Mouse (Mus musculus) left cerebral cortex, adult 8-10 months (tissue): ENCODE measurements around the gene Chmp6. TPM values are rescaled to one million over a fixed set of nuclear protein-coding genes. Genes with fewer than 3 reads are reported as not detected.

ENCODE experiments used
- DNase-seq, 2 experiments: peaks; one replicate each; pipeline ENCODE4 v3.0.0; 2022; ENCODE audit warnings: low spot score in 2 of 2
- total RNA-seq, 4 experiments: library from RNA; stranded (reverse); gene quantifications; 2 replicates each; pipeline ENCODE4 v1.2.4; 2022

Gene Chmp6
- total RNA-seq, result 10 to 100 TPM; 39.5 to 43.1 (median 41.9) TPM

DNA sequence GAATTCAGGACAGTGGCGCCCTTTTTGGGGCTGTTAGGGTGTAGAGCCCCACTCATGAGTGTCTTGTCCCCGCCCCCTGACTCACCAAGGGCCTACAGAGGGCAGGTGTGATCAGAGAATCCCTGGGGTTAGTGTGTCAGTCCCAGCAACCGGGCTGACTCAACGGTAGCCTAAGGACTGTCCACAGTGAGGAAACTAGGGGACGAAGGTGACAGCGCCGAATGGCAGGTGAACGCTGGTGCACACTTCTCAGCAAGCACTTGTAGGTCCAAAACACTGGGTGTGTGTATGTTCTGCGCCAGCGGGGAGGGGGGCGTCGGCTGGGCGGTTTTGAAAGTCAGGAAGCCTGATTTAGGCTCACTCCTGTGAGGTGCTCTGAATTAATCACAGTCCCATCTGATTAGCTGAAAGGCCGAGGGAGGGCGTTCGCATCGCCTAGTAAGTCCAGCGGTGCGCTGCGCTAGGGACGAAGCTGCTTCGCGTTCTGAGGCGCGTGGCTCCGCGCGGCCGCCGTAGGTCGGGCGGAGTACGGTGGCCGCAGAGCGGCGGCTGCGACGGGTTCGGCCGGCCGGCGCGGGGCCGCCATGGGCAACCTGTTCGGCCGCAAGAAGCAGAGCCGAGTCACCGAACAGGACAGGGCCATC is at the start of gene Chmp6:
Gene Chmp6, plus strand, starts transcription at position 151 of the 644 bp plus-strand sequence.
- DNase-seq, result peak; percentile 80 to 96

DNA sequence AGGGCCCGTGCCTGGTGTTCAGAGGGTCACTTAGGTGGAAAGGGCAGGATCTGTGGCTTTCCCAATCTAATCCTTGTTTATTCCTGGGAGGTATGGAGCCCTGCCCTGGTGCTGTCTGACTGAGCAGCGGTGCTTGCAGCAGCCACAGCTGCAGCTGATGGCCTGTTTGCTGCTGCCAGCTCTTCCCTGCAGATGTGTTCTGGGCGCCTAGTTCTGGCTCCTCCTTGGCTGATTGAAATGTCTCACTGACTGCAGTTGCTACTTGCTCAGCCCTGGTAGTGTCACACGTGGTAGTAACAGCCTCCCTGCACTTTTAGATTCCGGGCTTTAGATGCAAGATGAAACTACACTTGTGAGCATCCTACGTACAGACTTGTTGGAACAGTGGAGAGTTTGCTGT is 46.4 kb upstream of the Chmp6 start:
- no peak for DNase-seq

DNA sequence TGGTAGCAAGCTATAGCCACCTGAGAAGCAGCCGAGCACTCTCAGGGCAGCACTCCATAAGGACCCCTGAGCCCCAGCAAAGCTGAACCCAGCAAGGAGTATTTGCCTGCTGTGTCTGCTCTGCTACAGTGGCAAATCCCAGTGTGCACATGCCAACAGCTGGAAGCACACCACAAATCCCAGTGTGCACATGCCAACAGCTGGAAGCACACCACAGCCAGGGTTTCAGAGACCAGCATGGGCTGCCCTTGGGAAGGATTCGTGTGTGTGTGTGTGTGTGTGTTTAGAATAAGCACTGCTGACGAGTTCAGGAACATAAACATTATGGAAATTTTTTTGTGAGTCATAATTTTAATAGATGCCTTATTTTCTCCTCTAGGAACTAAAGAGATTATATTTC is 45.1 kb upstream of the Chmp6 start:
- DNase-seq, result no peak

DNA sequence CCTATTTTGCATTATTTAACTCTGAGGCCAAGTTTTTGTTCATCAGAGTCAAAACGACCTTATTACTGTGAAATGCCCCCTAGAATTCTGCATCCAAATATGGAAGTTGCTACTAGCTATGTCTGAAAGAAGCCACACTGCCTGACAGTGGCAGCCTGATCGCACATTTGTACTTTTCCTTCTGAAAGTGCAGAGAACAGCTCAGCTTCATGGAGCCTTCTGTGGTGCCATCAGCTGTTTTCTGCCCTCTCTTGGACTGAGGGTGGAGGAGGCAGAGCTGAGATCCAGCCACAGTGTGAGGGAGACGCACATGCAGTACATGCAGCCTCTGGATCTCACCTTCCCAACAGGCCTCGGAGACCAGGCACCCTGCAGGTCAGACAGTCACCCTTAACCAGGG is 44.7 kb upstream of the Chmp6 start:
- no peak for DNase-seq

DNA sequence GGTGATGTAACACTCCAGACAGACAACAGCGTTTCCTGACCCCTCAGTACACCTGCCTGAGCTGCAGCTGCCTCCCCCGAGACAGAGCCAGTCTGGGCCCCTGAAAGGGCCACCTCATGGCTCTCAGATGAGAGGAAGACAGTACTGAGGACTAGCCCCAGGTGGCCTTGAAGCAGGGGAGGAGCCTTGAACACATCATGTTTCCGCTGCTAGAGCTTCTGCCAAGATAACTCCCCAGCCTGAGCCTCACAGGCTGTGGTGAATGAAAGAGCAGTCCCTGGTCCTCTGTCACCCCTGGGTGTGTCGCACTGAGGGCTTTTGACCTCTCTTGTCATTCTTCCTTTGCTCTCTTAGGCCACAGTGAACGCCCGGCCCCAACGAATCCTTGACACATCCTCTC is 42.1 kb upstream of the Chmp6 start:
- no peak for DNase-seq

DNA sequence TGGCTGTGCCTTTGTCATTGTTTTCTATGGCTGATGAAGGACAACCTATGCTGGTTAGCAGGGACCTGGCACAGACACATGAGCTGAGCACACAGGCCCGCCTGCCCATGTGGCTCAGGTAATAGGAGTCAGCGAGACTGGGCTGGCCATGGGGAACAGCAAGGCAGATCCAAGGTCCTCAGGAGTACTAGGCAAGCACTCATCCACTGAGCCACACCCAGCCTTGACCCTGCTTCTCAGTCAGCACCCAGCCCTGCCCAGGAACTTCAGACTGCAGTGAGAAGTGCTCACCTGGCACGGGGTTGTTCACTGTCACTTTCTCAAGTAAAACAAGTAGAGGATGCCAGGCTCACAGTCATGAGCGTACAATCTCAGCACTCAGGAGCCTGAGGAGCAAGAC is 39.6 kb upstream of the Chmp6 start:
- DNase-seq, result no peak

DNA sequence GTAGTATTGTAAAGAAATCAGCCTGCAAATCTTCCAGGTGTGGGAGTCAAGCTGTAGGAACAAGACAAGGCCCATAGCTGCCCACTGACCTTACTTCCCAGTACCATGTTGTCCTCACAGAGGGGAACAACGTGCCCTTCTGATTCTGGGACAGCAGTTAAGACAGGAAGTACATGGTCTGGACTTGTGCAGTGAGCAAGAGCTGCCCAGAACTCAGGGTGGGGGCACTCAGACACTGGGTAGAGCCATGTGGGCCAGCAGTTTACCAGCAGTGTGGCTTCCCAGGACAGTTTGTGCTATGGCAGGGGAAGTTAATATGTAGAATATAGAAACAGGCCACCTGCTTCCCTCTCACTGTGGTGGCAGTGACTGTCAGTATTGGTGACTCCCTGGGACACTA is 38.4 kb upstream of the Chmp6 start:
- no peak for DNase-seq

DNA sequence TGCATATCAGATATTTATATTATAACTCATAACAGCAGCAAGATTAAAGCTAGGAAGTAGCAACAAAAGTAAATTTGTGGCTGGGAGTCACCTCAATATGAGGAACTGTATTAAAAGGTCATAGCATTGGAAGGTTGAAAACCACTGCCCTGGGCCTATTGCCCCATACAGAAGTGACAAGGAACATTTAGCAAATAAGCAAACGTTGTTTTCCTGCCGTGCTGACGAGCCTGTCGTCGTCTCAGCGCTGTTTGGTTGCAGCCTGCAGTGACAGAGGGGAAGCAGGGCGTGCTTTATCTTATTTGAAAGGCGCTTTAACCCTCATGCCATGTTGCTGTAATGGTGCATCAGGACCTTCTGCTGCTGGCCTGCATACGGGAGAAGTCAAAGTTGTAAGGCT is 37.6 kb upstream of the Chmp6 start:
- DNase-seq, result no peak

DNA sequence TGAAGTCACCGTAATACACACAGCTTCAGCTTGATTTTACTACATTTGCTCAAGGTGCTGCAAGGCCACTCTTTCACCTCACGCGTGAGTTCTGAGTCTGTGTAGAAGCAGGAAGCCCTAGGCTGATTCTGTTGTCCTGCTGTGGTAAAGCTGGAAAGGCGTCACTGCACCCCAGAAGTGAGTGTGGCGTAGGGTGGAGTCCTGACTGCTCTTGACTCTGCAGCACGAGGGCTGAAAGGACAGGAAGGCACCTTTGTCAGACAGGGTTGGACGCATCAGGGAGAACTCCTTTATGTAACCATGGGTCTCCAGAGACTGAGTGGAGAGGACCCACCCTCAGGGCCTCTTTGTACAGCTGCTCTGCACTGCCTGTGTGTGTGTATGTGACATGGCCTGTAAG is 36.1 kb upstream of the Chmp6 start:
- no peak for DNase-seq

DNA sequence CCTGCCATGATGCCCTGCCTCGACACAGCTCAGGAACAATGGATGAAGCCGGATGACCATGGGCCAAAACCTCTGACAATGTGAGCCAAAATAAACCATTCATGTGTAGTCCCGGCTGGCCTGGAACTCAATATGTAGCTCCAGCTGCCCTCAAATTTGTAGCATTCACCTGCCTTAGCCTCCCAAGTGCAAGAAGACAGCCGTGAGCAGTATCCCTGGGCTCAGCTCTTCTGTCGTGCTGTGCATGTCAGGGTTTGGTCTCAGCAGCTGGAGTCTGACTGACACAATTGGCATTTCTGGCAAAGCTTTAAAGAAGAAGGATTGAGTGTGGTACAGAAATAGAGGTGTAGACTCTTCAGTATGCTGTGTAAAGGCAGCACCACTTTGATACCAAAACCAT is 33.7 kb upstream of the Chmp6 start:
- no peak for DNase-seq

DNA sequence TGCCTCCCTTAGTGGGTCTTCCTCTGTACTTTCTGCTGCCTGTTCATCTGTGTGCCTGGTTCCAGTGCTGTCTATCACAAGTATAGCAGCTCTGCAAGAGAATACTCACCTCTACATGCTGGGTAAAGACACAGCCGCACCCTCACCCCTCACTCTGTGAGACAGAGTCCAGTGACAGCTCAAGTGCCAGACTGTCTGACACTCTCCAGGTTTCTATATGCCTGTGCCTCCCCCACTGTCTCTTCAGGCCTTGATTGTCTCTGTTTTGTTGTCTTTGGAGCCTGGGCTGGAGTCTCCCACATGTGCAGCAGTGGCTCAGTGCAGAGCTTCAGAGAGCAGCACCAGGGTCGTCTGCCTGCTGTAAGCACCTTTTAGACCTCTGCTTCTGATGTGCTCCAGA is 29.6 kb upstream of the Chmp6 start:
- DNase-seq, result no peak

DNA sequence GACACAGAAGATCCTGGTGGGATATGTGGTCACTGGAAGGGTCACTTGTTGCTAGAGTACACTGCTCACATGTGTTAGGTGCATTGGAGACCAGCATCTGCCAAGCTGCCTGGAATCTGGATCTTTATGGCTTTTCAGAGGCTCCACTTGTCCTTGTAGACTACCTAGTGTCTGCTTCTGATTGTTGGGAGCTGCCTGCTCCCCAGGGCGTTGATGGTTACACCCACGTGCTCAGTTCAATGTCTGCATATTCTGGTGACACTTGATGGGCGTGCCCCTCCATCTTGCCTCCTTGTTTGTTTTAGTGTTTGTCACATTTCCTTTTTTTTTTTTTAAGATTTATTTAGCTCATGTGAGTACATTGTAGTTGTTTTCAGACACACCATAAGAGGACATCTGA is 23.3 kb upstream of the Chmp6 start:
- no peak for DNase-seq

DNA sequence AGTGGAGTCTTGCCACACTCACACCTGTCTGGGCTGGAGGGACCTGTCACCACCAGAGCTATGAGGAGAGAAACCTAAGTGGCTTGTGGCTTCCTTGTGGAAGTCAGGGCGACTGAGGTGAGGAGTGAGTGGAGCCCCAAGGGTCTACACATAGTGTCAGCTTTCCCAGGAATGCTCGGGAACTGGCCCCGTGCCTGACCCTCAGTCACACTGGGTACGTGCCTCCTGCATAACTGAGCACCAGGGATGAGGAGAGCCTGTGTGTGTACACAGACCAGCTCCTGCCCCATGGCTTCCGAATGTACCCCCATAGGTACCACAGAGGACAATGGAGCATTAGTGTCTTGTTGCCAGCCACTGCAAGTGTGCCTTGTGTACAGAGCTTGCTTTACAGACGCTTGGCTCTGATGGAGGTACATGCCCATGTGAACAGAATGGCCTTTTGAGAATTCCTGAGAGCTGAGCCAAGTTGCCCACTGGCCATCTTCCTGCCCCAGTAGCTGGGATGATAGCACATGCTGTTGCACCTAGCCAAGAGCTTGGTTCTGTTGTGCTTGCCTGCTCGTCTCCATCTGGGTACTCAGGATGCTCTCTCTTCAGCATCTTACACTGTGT is 21.5 kb upstream of the Chmp6 start:
- DNase-seq, result no peak

DNA sequence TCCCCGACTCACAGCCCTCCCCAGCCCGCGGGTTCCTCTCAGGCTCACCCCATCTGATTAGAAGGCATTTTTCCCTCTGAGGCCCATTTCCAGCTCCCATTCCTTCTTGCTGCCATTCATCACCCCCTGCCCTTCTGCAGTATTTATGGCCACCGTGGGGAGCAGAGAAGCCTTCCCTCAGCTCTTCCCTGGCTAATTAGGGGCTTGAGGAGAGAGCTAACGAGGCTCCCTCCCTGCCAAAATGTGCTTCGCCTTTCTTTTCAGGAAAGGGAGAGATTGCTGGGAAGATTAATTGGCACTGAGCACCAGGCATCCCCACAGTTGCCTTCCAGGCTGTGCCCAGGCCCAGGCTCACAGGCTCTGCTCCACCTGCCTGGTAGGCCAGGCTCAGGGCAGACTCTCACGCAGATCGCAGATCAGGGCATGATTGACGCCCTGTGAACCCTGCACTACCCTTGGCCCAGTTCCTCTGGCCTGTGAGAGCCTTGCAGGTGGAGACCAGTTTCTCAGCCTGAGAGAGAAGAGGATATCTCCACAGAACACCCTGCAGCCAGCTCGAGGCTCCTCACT is 19.5 kb upstream of the Chmp6 start:
- no peak for DNase-seq

DNA sequence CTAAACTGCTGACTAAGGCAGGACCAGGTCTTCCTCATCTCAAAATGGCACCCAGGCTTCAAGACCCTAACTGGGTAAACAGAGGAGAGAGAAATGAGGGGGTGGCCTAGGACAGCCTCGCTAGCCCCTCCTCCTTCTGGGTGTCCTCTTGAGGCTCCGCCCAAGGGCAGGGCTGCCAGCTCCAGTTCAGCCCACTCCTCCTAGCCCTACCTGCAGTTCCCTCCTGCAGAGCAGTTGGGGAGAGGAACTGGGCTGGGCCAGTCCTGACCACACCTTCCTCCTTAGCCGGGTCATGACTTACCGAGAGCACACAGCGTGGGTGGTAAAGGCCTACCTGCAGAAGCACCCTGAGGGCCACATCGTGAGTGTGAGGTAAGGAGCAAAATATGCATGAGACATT is 18.6 kb upstream of the Chmp6 start:
- no peak for DNase-seq

DNA sequence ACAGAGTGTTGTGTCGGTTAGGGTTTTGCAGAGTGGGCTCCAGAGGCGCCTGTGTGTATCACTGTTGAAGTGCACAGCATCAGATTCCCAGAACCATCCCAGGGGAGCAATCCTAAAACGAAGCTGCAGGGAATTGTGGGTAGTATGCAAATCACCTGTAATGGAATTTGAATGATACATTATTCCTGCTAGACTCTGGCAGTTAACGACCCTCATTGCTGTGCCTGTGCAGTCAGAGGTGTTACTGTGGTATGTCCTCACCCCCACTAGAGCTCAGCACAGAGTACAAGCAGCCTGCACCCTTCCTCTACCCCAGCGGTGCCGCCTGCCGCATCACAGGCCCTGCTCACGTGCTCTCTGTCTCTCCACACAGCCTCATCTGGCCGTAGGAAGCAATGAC is 16.2 kb upstream of the Chmp6 start:
- no peak for DNase-seq

DNA sequence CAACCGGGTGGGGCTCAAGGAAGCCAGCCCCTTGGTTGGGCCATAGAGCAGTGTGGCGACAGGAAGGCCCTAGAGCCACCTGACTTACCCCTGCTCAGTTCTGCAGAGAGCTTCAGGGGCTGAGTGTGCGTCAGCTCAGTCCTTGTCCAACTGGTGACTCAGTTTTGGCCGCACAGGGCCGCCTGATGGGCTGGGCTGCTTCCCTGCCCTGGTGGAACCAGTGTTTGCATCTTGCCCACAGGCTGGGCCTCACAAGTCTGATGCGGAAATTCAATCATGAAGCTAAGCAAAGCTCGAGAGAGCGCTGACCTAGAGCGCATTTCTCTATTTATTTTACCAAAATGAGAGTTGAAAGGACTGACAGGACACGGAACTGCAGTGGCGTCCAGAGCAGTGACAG is 14.3 kb upstream of the Chmp6 start:
- no peak for DNase-seq

DNA sequence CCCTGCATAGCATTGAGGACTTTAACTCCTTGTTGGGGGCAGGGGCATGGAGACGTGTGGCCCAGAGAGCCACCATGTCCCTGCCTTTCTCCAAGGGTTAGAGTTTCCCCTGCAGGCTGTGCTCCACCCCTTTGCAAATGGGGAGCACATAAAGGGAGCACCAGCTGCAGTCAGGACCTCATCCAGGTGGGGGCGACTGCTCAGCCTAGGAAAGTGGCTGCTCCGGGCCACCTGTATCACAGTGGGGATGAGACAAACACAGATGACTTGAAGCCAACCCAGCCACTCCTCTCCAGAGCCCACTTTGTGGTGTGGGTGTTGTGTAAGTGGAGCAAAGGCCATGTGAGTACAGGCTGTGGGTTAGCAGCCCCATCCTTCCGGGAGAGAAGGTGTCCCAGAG is 12.1 kb upstream of the Chmp6 start:
- DNase-seq, result no peak

DNA sequence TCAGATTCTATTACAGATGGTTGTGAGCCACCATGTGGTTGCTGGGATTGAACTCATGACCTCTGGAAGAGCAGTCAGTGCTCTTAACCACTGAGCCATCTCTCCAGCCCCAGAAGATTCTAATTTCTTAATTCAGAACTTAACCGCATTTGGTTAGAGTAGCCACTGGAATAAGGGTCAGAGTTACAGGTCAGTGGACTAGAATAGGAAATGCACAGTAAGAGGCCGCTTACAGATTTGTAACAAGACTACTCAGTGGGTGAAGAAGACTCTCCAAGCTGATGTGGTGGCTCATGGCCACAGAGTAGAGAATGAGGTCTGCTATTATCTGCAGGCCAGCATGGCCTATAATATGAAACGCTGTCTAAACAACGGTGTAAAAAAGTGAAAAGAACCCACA is 10.3 kb upstream of the Chmp6 start:
- DNase-seq, result no peak

DNA sequence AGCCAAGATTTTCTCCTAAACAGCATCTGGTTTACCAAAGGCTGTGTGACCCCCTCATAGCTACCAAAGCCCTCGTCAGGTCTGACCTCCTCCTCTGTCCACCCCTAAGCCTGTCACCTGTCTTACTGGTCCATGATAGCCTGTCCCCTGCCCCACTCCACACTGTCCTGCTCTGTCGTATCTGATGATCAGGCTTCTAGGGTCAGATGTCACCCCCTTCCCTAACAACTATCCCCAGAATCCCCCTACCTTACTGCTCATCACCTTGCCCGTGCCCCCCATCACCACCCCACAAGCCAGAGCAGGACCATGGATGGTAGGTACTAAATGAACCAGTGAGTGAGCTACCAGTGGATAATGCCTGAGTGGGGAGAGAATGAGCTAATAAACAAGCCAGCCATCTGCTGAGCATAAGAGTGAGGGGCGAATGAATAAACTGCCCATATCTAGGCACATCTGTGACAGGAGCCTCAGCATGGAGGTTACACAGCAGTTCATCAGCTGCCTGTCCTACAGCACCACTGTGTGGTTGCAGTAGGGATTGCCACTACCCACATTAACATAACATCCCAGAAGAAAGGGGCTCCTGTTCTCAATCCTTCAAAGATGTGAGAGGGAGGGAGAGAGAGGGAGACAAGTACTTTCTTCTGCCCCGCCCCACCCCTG is 8.5 kb upstream of the Chmp6 start:
- peak in 1 of 2 experiments; percentile 75 for DNase-seq

DNA sequence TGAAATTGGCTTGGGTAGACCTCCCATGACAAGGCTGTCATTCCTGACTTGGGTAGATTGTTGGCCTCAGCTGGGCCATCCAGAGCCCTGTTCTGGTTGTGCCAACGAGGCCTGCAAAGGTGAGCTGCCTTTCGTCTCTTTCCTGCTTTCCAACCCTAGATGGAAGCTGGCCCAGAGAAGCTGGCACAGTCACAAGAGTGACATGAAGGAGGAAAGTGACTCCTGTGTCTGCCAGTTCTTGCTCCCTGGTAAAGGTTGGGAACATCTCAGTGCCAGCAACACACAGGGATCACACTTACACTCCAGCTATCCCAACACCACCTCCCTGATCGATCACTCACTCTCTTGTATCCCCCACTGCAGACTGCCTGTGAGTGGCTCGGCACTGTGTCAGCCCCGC is 7.4 kb upstream of the Chmp6 start:
- no peak for DNase-seq

DNA sequence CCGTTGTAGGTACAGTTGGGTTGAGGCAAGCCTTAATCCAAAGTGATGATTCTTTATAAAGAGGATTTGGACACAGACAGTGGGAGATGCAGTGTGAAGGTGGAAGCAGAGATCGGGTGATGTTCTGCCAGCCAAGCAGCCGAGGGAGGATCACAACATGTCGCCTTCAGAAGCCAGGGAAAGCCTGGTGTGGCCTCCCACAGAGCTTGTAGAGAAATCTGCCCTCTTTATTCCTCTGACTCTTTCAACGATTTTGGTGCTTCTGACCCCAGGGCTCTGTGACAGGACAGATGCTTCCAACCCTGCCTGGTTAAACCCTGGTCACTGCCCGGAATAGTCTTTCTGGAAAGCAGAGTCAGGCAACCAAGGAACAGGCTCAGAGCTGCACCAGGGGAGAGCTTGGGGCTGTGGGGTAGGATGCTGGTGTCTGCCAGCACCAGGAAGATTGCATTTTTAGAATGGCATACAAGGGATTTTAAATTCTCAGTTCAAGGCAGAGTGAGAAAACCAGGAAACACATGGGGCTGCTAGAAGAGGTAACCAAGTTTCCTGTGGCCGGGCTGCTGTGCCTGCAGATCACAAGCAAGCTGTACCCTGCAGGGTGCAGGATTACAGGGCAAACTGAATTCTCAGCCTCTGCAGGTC is 6.1 kb upstream of the Chmp6 start:
- DNase-seq, result peak; percentile 44 to 70
